Mouse (Mus musculus): ENCODE data around the gene Ms4a10. TPM values are rescaled to one million over a fixed set of nuclear protein-coding genes. Genes with fewer than 3 reads are reported as not detected.

The Ms4a10 gene
- polyA plus RNA-seq, 1 experiment, result 2.8 TPM

DNA sequence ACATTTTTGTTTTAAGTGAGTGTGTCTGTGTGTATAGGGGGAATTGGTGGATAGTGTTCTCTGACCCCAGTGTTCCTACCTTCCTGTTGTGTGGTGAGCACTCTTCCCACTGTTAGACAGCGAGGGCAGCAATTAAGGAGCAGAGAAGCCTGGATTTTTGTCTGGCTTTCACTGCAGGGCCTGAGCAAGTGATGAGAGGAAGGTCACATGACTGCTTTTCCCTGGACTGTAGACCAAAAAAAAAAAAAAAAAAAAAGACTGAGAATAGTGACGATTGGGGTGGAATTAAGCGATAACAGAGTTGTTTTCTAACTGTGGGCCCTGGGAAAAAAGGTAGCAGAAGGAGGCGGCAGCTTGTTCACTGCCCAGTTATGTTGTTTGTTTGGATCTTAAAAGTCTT is 47.8 kb downstream of the Ms4a10 start:
- no peak overlapping the region for H3K27ac ChIP-seq (ENCODE audit: control insufficient read depth, insufficient read depth, low read length)
- no peak for DNase-seq
- 86% methylated on average over 4 of the region's 4 CpGs for WGBS

GRCm38 (mm10) chr19:10926123-10926621 is 48.3 kb downstream of the Ms4a10 start:
- Histone ChIP-seq H3K27me3 (ENCODE audit: control insufficient read depth, insufficient read depth, low read length) (no peaks in the 10 kb centered on the region), H3K27ac (ENCODE audit: control insufficient read depth, insufficient read depth, low read length) (no peak overlapping the region), H3K36me3 (ENCODE audit: control insufficient read depth, insufficient read depth, low read length) (no peaks in the 10 kb centered on the region), H3K4me1 (replicated peaks; ENCODE audit: control insufficient read depth, insufficient read depth, low read length) (no peaks in the 10 kb centered on the region), H3K4me3 (ENCODE audit: control insufficient read depth, insufficient read depth, low read length) (no peak overlapping the region)
- WGBS, result 89% methylated on average over 6 of the region's 6 CpGs
- DNase-seq, result no peak
- TF ChIP-seq POLR2A (IDR thresholded peaks at IDR 0.05; ENCODE audit: control insufficient read depth, extremely low read depth, insufficient read depth, low read length, poor library complexity) (no peak), CTCF (IDR thresholded peaks at IDR 0.05; ENCODE audit: borderline replicate concordance, control insufficient read depth, extremely low read depth, insufficient read depth, low read length, poor library complexity) (no peak)

More for the DNA sequence above, 47.8 kb downstream of the Ms4a10 start:
- no peaks in the 10 kb centered on the region for H3K36me3 ChIP-seq (ENCODE audit: control insufficient read depth, insufficient read depth, low read length)
- H3K4me3 ChIP-seq (ENCODE audit: control insufficient read depth, insufficient read depth, low read length), result no peak overlapping the region
- no peaks in the 10 kb centered on the region for H3K4me1 ChIP-seq (replicated peaks; ENCODE audit: control insufficient read depth, insufficient read depth, low read length)
- TF ChIP-seq CTCF (IDR thresholded peaks at IDR 0.05; ENCODE audit: borderline replicate concordance, control insufficient read depth, extremely low read depth, insufficient read depth, low read length, poor library complexity), result no peak
- TF ChIP-seq POLR2A (IDR thresholded peaks at IDR 0.05; ENCODE audit: control insufficient read depth, extremely low read depth, insufficient read depth, low read length, poor library complexity), result no peak
- no peaks in the 10 kb centered on the region for H3K27me3 ChIP-seq (ENCODE audit: control insufficient read depth, insufficient read depth, low read length)

- no peaks in the 10 kb centered on the region for H3K36me3 ChIP-seq (ENCODE audit: control insufficient read depth, insufficient read depth, low read length)
- no peak for DNase-seq
- no peaks in the 10 kb centered on the region for H3K4me1 ChIP-seq (replicated peaks; ENCODE audit: control insufficient read depth, insufficient read depth, low read length)
- no peaks in the 10 kb centered on the region for H3K27me3 ChIP-seq (ENCODE audit: control insufficient read depth, insufficient read depth, low read length)
- H3K27ac ChIP-seq (ENCODE audit: control insufficient read depth, insufficient read depth, low read length), result no peak overlapping the region
- TF ChIP-seq CTCF (IDR thresholded peaks at IDR 0.05; ENCODE audit: borderline replicate concordance, control insufficient read depth, extremely low read depth, insufficient read depth, low read length, poor library complexity), result no peak
- no peak for TF ChIP-seq POLR2A (IDR thresholded peaks at IDR 0.05; ENCODE audit: control insufficient read depth, extremely low read depth, insufficient read depth, low read length, poor library complexity)
- H3K4me3 ChIP-seq (ENCODE audit: control insufficient read depth, insufficient read depth, low read length), result no peak overlapping the region
- WGBS, result 85% methylated on average over 4 of the region's 4 CpGs
Measured at GRCm38 (mm10) chr19:10924220-10924619, 50.2 kb downstream of the Ms4a10 start.

DNA sequence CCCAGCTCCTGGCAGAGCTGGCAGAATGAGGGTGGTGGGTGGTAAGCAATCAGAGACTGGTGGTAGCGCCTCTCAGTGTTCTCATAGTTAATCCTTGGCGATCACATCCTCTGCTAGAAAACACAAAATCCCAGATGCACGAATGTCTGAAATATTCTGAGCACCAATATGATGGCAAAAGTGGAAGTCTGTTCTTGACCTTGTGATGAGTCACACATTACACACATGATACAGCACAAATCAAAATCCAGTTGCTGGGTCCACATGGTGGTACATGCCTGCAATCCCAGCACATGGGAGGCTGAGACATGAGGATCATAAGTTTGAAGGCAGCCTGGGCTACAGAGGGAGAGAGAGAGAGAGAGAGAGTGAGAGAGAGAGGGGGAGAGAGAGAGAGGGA is 53.4 kb downstream of the Ms4a10 start:
- DNase-seq, result no peak
- Histone ChIP-seq H3K27me3 (ENCODE audit: control insufficient read depth, insufficient read depth, low read length) (peaks cover 2% of the 10 kb centered on the region; the same call in 1 of the 2 replicates), H3K27ac (ENCODE audit: control insufficient read depth, insufficient read depth, low read length) (no peak overlapping the region), H3K4me1 (replicated peaks; ENCODE audit: control insufficient read depth, insufficient read depth, low read length) (no peaks in the 10 kb centered on the region), H3K36me3 (ENCODE audit: control insufficient read depth, insufficient read depth, low read length) (no peaks in the 10 kb centered on the region), H3K4me3 (ENCODE audit: control insufficient read depth, insufficient read depth, low read length) (no peak overlapping the region)
- WGBS, result 81% methylated on average over 3 of the region's 3 CpGs
- TF ChIP-seq POLR2A (IDR thresholded peaks at IDR 0.05; ENCODE audit: control insufficient read depth, extremely low read depth, insufficient read depth, low read length, poor library complexity), result no peak
- TF ChIP-seq CTCF (IDR thresholded peaks at IDR 0.05; ENCODE audit: borderline replicate concordance, control insufficient read depth, extremely low read depth, insufficient read depth, low read length, poor library complexity), result no peak

- no peaks in the 10 kb centered on the region for H3K4me1 ChIP-seq (replicated peaks; ENCODE audit: control insufficient read depth, insufficient read depth, low read length)
- DNase-seq, result no peak
- no peak within 1 kb of the TSS for H3K27ac ChIP-seq (ENCODE audit: control insufficient read depth, insufficient read depth, low read length)
- H3K36me3 ChIP-seq (ENCODE audit: control insufficient read depth, insufficient read depth, low read length), result no peaks in the 10 kb centered on the region
- H3K4me3 ChIP-seq (ENCODE audit: control insufficient read depth, insufficient read depth, low read length), result no peak within 1 kb of the TSS
- peaks cover 5% of the 10 kb centered on the region; the same call in 1 of the 2 replicates for H3K27me3 ChIP-seq (ENCODE audit: control insufficient read depth, insufficient read depth, low read length)
- 40% methylated on average over 2 of the region's 2 CpGs for WGBS
- TF ChIP-seq POLR2A (IDR thresholded peaks at IDR 0.05; ENCODE audit: control insufficient read depth, extremely low read depth, insufficient read depth, low read length, poor library complexity) (no peak), CTCF (IDR thresholded peaks at IDR 0.05; ENCODE audit: borderline replicate concordance, control insufficient read depth, extremely low read depth, insufficient read depth, low read length, poor library complexity) (no peak)
Measured at GRCm38 (mm10) chr19:10920532-10920931, 53.9 kb downstream of the Ms4a10 start, which contains the start of gene Zp1. Zp1 (minus strand) TSS chr19:10920632.

DNA sequence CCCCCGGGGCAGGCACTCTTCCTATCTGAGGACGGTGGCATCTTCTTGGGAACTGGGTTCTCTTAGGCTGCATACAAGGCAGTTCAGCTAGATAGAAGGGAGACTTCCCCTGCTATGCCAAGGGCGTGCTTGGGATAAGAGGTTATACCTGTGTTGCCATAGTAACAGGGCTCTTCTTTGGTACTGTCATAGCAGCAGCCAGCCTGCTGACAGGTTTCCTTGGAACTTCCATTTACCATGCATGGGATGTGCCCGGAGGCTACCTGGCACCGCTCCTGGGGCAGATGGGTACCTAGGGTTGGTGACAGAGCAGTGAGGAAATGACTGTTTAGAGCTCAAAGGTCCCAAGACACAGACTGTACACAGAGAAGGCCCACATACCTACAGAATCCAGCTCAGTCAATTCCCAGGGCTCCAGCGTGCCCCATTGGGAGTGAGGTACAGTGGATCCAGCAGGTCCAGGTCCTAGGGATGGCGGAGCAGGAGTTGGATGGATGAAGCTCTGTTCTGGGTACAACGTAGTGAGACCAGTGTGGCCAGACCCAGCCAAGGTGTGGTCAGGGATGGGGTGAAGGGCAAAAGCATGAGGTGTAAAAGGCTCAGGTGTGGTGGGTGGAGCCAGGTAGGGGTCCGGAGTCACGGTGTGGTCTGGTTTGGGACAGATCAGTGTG is 56.0 kb downstream of the Ms4a10 start:
- no peaks in the 10 kb centered on the region for H3K36me3 ChIP-seq (ENCODE audit: control insufficient read depth, insufficient read depth, low read length)

More for the DNA sequence above, 56.0 kb downstream of the Ms4a10 start:
- no peak overlapping the region for H3K4me3 ChIP-seq (ENCODE audit: control insufficient read depth, insufficient read depth, low read length)
- 96% methylated on average over 10 of the region's 10 CpGs for WGBS
- DNase-seq, result no peak
- H3K4me1 ChIP-seq (replicated peaks; ENCODE audit: control insufficient read depth, insufficient read depth, low read length), result no peaks in the 10 kb centered on the region
- no peak for TF ChIP-seq POLR2A (IDR thresholded peaks at IDR 0.05; ENCODE audit: control insufficient read depth, extremely low read depth, insufficient read depth, low read length, poor library complexity)
- TF ChIP-seq CTCF (IDR thresholded peaks at IDR 0.05; ENCODE audit: borderline replicate concordance, control insufficient read depth, extremely low read depth, insufficient read depth, low read length, poor library complexity), result no peak
- H3K27ac ChIP-seq (ENCODE audit: control insufficient read depth, insufficient read depth, low read length), result no peak overlapping the region
- H3K27me3 ChIP-seq (ENCODE audit: control insufficient read depth, insufficient read depth, low read length), result peaks cover 9% of the 10 kb centered on the region; the same call in 1 of the 2 replicates

Data from thymus, adult 2 months (tissue).